Mouse (Mus musculus) kidney, embryonic 15.5 days (tissue): ENCODE results near the gene Zfp94. TPM values are rescaled to one million over a fixed set of nuclear protein-coding genes. Genes with fewer than 3 reads are reported as not detected.

ENCODE experiments used
- ATAC-seq: fragments of 200-750 bp; cut with Nextera tagmentation; replicated peaks from 2 replicates; pipeline ENCODE4 v1.8.0; 2017; ENCODE audit warnings: moderate TSS enrichment; ENCODE audit not compliant: low FRiP score
- H3K27ac ChIP-seq: fragments of 300-500 bp; sonication (generic); 2 replicates; pipeline ENCODE4 v1.5.1; 2015; ENCODE audit warnings: mild to moderate bottlenecking, inconsistent platforms
- H3K27me3 ChIP-seq: fragments of 300-500 bp; sonication (generic); 2 replicates; pipeline ENCODE4 v1.6.1; 2015; ENCODE audit warnings: inconsistent platforms
- H3K36me3 ChIP-seq: fragments of 300-500 bp; sonication (generic); 2 replicates; pipeline ENCODE4 v1.6.1; 2015; ENCODE audit warnings: inconsistent platforms
- H3K4me1 ChIP-seq: fragments of 300-500 bp; sonication (generic); 2 replicates; pipeline ENCODE4 v1.6.1; 2015; ENCODE audit warnings: inconsistent platforms
- H3K4me2 ChIP-seq: fragments of 300-500 bp; sonication (generic); 2 replicates; pipeline ENCODE4 v1.6.1; 2015; ENCODE audit warnings: moderate library complexity, mild to moderate bottlenecking, inconsistent platforms
- H3K4me3 ChIP-seq: fragments of 300-500 bp; sonication (generic); replicated peaks from 2 replicates; pipeline ENCODE4 v1.5.1; 2015; ENCODE audit warnings: mild to moderate bottlenecking, inconsistent platforms
- H3K9ac ChIP-seq: fragments of 300-500 bp; sonication (generic); 2 replicates; pipeline ENCODE4 v1.6.1; 2015; ENCODE audit warnings: mild to moderate bottlenecking, inconsistent platforms
- H3K9me3 ChIP-seq: fragments of 300-500 bp; sonication (generic); replicated peaks from 2 replicates; pipeline ENCODE4 v1.6.1; 2016; ENCODE audit warnings: inconsistent platforms
- WGBS: fragments of 180-500 bp; shearing (Covaris S2); methylation state at CpG from one replicate; pipeline ENCODE4 v1.1.7; 2015; ENCODE audit warnings: mixed read lengths; 5-methylcytosine and 5-hydroxymethylcytosine counted together
- polyA plus RNA-seq: library from polyadenylated mRNA; unstranded; fragments of >200 nt; fragmentation: Nextera tagmentation; extraction: Ambion mirVana; gene quantifications from 2 replicates; pipeline ENCODE4 v1.2.1, GENCODE M21; 2015

Zfp94 gene
- 11.3 and 12.1 TPM in 2 replicates for polyA plus RNA-seq

GRCm38 (mm10) chr7:24316567-24317092 lies at the start of gene Zfp94:
Gene Zfp94 (minus strand): TSS chr7:24316666.
- H3K4me1 ChIP-seq = peaks cover 12% of the 10 kb centered on the region
- H3K9ac ChIP-seq = peak within 1 kb of the TSS; percentile 68
- H3K4me3 ChIP-seq = peak within 1 kb of the TSS; percentile 66
- H3K4me2 ChIP-seq = peak within 1 kb of the TSS; percentile 85
- WGBS = 1% methylated on average over 33 of the region's 33 CpGs
- H3K9me3 ChIP-seq = no peaks in the 10 kb centered on the region
- H3K27me3 ChIP-seq = 0 out of 2 replicates have a peak, but pooled peaks cover 3% of the 10 kb centered on the region
- peak; percentile 96 for ATAC-seq
- peak within 1 kb of the TSS; percentile 89 for H3K27ac ChIP-seq
- peaks cover 14% of the 10 kb centered on the region for H3K36me3 ChIP-seq

DNA sequence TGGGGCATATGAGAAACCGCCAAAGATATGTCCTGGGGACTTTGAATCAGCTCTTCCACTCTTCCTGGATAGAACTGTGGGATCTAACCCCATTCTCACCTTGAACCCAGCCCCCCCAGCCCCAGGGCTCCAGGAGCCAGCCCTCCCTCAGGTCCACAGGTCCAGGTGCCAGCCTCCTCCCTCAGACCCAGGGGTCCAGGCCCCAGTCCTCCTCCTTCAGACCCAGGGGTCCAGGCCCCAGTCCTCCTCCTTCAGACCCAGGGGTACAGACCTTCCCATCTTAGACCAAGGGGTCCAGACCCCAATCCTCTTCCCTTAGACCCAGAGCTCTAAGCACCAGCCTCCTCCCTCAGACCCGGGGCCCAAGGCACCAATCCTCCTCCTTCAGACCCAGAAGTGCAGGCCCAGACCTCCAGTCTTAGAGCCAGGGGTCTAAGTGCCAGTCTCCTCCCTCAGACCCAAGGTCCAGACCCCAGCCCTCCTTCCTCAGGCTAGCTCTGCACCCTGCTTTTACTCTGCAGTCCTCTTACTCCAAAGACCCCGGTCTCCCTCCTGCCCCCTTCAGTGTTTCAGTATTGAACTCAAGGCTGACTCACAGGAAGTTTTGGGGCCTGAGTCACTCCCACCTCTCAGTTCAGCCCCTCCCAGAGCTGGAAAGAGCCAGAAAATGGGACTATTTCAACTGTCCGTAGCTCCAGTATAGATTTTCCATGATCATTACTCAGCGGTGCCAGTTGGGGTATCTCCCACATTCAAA lies 49.0 kb upstream of the Zfp94 start:
- Histone ChIP-seq H3K4me2 (no peak overlapping the region), H3K9me3 (no peaks in the 10 kb centered on the region), H3K27ac (no peak overlapping the region), H3K27me3 (no peaks in the 10 kb centered on the region), H3K4me1 (peaks cover 11% of the 10 kb centered on the region), H3K36me3 (no peaks in the 10 kb centered on the region), H3K9ac (no peak overlapping the region), H3K4me3 (no peak overlapping the region)
- WGBS = 77% methylated on average over 5 of the region's 5 CpGs
- 0 out of 2 replicates have a peak, but pooled peaks have one; percentile 10 for ATAC-seq

- WGBS = 20% methylated on average over 10 of the region's 10 CpGs
- no peak overlapping the region for H3K4me3 ChIP-seq
- no peaks in the 10 kb centered on the region for H3K36me3 ChIP-seq
- H3K27me3 ChIP-seq = no peaks in the 10 kb centered on the region
- H3K9ac ChIP-seq = no peak overlapping the region
- H3K4me2 ChIP-seq = no peak overlapping the region
- ATAC-seq = peak; percentile 56; the same call in 1 of the 2 replicates
- peaks cover 5% of the 10 kb centered on the region for H3K4me1 ChIP-seq
- H3K9me3 ChIP-seq = no peaks in the 10 kb centered on the region
- no peak overlapping the region for H3K27ac ChIP-seq
Measured at GRCm38 (mm10) chr7:24364827-24365226, 48.4 kb upstream of the Zfp94 start.

DNA sequence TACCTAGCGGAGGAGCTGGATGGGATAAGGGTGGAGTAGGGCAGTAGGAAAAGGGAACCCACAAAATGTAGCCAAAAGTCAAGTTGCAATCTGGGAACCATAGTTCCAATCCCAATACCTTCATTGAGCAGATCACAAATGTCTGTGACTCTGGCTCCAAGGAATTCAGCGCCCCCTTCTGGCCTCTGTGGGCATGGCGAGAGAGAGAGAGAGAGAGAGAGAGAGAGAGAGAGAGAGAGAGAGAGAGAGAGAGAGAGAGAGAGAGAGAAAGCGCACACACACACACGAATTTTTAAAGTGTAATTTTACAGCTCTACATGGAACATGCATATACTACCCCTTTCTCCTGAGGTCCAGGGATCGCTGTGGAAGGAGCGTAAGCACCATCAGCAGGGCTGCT lies 46.8 kb upstream of the Zfp94 start:
- Histone ChIP-seq H3K4me2 (no peak overlapping the region), H3K4me3 (no peak overlapping the region), H3K9me3 (no peaks in the 10 kb centered on the region), H3K9ac (no peak overlapping the region), H3K27me3 (no peaks in the 10 kb centered on the region), H3K4me1 (no peaks in the 10 kb centered on the region), H3K36me3 (no peaks in the 10 kb centered on the region), H3K27ac (no peak overlapping the region)
- ATAC-seq = no peak
- WGBS = 23% methylated on average over 7 of the region's 7 CpGs

DNA sequence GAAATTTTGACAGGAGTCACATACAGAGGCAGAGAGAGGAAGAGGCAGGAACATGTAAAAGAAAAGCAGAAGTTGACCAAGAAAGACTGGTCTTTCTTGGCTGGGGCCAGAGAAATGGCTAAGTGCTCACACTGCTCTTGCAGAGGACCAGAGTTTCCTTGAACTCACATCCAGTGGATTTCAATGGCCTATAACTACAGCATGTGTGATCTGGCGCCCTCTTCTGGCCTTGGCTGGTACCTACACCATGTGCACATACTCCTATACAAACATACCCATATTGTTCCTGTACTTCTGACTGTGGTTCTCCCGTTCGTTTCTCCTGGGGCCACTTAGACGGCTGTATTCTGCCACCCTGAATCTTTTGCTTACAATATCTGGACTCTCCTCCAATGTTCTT lies 44.5 kb upstream of the Zfp94 start:
- no peak for ATAC-seq
- no peaks in the 10 kb centered on the region for H3K4me1 ChIP-seq
- WGBS = 68% methylated on average over 4 of the region's 4 CpGs
- H3K9me3 ChIP-seq = no peaks in the 10 kb centered on the region
- H3K9ac ChIP-seq = no peak overlapping the region
- H3K27me3 ChIP-seq = no peaks in the 10 kb centered on the region
- no peaks in the 10 kb centered on the region for H3K36me3 ChIP-seq
- H3K4me2 ChIP-seq = no peak overlapping the region
- no peak overlapping the region for H3K4me3 ChIP-seq
- H3K27ac ChIP-seq = no peak overlapping the region

- no peak overlapping the region for H3K27ac ChIP-seq
- H3K4me3 ChIP-seq = no peak overlapping the region
- H3K9ac ChIP-seq = no peak overlapping the region
- ATAC-seq = no peak
- no peaks in the 10 kb centered on the region for H3K36me3 ChIP-seq
- H3K4me2 ChIP-seq = no peak overlapping the region
- no peaks in the 10 kb centered on the region for H3K27me3 ChIP-seq
- WGBS = 24% methylated on average over 9 of the region's 9 CpGs
- no peaks in the 10 kb centered on the region for H3K4me1 ChIP-seq
- H3K9me3 ChIP-seq = no peaks in the 10 kb centered on the region
Measured at GRCm38 (mm10) chr7:24359269-24359668, 42.8 kb upstream of the Zfp94 start.

GRCm38 (mm10) chr7:24357899-24358298 lies 41.4 kb upstream of the Zfp94 start:
- 0 out of 2 replicates have a peak, but pooled peaks cover 4% of the 10 kb centered on the region for H3K27me3 ChIP-seq
- no peak overlapping the region for H3K9ac ChIP-seq
- no peak for ATAC-seq
- H3K4me3 ChIP-seq = no peak overlapping the region
- 52% methylated on average over 4 of the region's 4 CpGs for WGBS
- no peak overlapping the region for H3K27ac ChIP-seq
- no peaks in the 10 kb centered on the region for H3K36me3 ChIP-seq
- H3K4me2 ChIP-seq = no peak overlapping the region
- no peaks in the 10 kb centered on the region for H3K4me1 ChIP-seq
- no peaks in the 10 kb centered on the region for H3K9me3 ChIP-seq

GRCm38 (mm10) chr7:24356081-24356480 lies 39.6 kb upstream of the Zfp94 start:
- Histone ChIP-seq H3K27ac (no peak overlapping the region), H3K36me3 (no peaks in the 10 kb centered on the region), H3K9ac (no peak overlapping the region), H3K4me1 (no peaks in the 10 kb centered on the region), H3K27me3 (0 out of 2 replicates have a peak, but pooled peaks cover 4% of the 10 kb centered on the region), H3K4me2 (no peak overlapping the region), H3K9me3 (no peaks in the 10 kb centered on the region), H3K4me3 (no peak overlapping the region)
- no peak for ATAC-seq
- 77% methylated on average over 10 of the region's 10 CpGs for WGBS

DNA sequence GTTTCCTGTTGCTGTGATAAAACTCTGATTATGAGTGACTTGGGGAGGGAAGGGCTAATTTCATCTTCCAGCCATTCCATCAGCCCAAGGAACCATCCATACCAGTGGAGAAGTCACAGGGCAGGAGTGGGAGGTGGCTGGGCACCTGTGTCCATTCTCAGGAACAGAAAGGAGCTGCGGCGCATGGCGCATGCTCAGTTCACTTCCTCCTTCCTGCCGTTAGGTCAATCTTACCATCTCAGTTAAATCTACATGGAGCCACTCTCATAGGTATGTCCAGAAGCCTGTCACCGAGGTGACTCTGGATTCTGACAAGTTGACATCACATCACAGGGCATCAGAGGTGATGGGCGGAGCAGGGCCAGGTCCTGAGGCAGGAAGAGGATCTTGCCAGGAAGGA lies 39.2 kb upstream of the Zfp94 start:
- Histone ChIP-seq H3K27me3 (0 out of 2 replicates have a peak, but pooled peaks cover 4% of the 10 kb centered on the region), H3K36me3 (no peaks in the 10 kb centered on the region), H3K4me1 (no peaks in the 10 kb centered on the region), H3K9me3 (no peaks in the 10 kb centered on the region), H3K9ac (no peak overlapping the region), H3K4me2 (no peak overlapping the region), H3K27ac (no peak overlapping the region), H3K4me3 (no peak overlapping the region)
- 83% methylated on average over 6 of the region's 6 CpGs for WGBS
- ATAC-seq = no peak

DNA sequence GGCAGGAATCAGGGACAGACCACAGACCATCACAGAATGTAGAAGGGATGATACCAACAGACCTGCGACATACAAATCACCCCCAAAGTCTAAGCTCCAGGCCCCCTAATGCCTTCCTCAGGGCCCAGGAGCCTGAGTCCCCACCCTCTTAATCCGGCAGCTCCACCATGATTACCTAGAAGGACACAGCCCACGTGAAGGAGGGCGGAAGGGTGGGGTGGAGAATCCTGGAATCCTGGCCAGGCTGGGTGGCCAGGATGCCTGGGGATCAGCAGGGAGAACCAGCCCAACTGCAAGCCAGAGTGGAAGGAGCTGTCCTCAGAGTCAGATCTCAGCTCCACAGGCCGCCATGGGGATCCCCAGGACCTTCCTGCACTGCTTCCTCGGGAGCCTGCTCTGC lies 32.4 kb upstream of the Zfp94 start, which contains the start of gene Lypd5:
TSS of gene Lypd5 (plus strand) at position 301 of the 400 bp plus-strand sequence.
- Histone ChIP-seq H3K4me2 (no peak within 1 kb of the TSS), H3K27ac (no peak within 1 kb of the TSS), H3K27me3 (0 out of 2 replicates have a peak, but pooled peaks cover 7% of the 10 kb centered on the region), H3K4me3 (no peak within 1 kb of the TSS), H3K9me3 (no peaks in the 10 kb centered on the region), H3K9ac (no peak within 1 kb of the TSS), H3K36me3 (no peaks in the 10 kb centered on the region), H3K4me1 (no peaks in the 10 kb centered on the region)
- 40% methylated on average over 6 of the region's 6 CpGs for WGBS
- ATAC-seq = no peak

- no peak for ATAC-seq
- WGBS = 71% methylated on average over 5 of the region's 5 CpGs
- no peaks in the 10 kb centered on the region for H3K9me3 ChIP-seq
- no peak overlapping the region for H3K9ac ChIP-seq
- H3K36me3 ChIP-seq = no peaks in the 10 kb centered on the region
- H3K4me3 ChIP-seq = no peak overlapping the region
- no peaks in the 10 kb centered on the region for H3K4me1 ChIP-seq
- H3K27ac ChIP-seq = no peak overlapping the region
- 0 out of 2 replicates have a peak, but pooled peaks cover 3% of the 10 kb centered on the region for H3K27me3 ChIP-seq
- no peak overlapping the region for H3K4me2 ChIP-seq
Measured at GRCm38 (mm10) chr7:24346444-24346843, 30.0 kb upstream of the Zfp94 start.

DNA sequence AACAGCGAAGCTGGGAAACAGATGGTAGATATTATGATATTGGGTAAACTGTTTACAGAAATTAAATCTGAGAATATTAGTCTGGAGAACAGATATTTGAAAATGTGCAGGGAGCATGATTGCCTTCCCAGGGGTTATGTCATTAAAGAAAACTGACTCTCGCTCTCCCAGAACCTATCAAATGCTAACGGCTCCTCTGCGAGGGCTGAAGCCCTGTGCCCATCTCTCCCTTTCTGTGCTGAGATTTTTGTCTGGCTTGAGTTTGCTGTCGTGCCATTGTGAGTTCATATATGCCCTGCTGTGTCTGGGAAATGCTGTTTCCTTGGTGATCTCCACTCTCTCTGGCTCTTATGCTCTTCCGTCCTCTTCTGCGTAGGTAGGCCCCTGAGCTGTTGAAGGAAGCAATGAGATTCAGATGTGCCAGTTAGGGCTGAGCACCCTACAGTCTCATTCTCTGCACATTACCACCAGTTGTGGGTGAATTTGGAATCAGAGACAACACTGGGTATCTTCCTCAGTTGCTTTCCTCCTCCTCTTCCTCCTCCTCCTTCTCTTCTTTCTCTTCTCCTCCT lies 27.3 kb upstream of the Zfp94 start:
- ATAC-seq = no peak
- Histone ChIP-seq H3K27me3 (0 out of 2 replicates have a peak, but pooled peaks cover 3% of the 10 kb centered on the region), H3K27ac (no peak overlapping the region), H3K36me3 (no peaks in the 10 kb centered on the region), H3K4me1 (no peaks in the 10 kb centered on the region), H3K9me3 (no peaks in the 10 kb centered on the region), H3K4me3 (no peak overlapping the region), H3K9ac (no peak overlapping the region), H3K4me2 (no peak overlapping the region)
- WGBS = 69% methylated on average over 7 of the region's 7 CpGs
